Mouse (Mus musculus) heart, postnatal 0 days (tissue): ENCODE measurements around the gene Ggcx. TPM values are rescaled to one million over a fixed set of nuclear protein-coding genes. Genes with fewer than 3 reads are reported as not detected.

Experiments used
- ATAC-seq: fragments of 200-750 bp; cut with Nextera tagmentation; 2 replicates; pipeline ENCODE4 v1.8.0; 2017; ENCODE audit warnings: low read depth, moderate number of reproducible peaks, moderate library complexity; ENCODE audit not compliant: insufficient read depth
- DNase-seq: peaks from one replicate; pipeline ENCODE4 v3.0.0-alpha.2; 2016; ENCODE audit warnings: low spot score
- H3K27ac ChIP-seq: fragments of 300-500 bp; sonication (generic); 2 replicates; pipeline ENCODE4 v1.5.1; 2014; ENCODE audit warnings: low read depth, mild to moderate bottlenecking
- H3K27me3 ChIP-seq: fragments of 300-500 bp; sonication (generic); 2 replicates; pipeline ENCODE4 v1.6.1; 2014; ENCODE audit warnings: low read length, mixed read lengths; ENCODE audit not compliant: control insufficient read depth, insufficient read depth
- H3K36me3 ChIP-seq: fragments of 300-500 bp; sonication (generic); replicated peaks from 2 replicates; pipeline ENCODE4 v1.6.1; 2014; ENCODE audit warnings: low read length, mixed read lengths; ENCODE audit not compliant: control insufficient read depth, insufficient read depth
- H3K4me1 ChIP-seq: fragments of 300-500 bp; sonication (generic); 2 replicates; pipeline ENCODE4 v1.6.1; 2014; ENCODE audit warnings: antibody characterized with exemption; ENCODE audit not compliant: control insufficient read depth, insufficient read depth
- H3K4me2 ChIP-seq: fragments of 300-500 bp; sonication (generic); 2 replicates; pipeline ENCODE4 v1.6.1; 2014; ENCODE audit warnings: low read depth, mild to moderate bottlenecking, low read length, moderate library complexity
- H3K4me3 ChIP-seq: fragments of 300-500 bp; sonication (generic); 2 replicates; pipeline ENCODE4 v1.5.1; 2014; ENCODE audit warnings: low read depth, low read length
- H3K9ac ChIP-seq: fragments of 300-500 bp; sonication (generic); replicated peaks from 2 replicates; pipeline ENCODE4 v1.6.1; 2014; ENCODE audit warnings: low read depth, low read length, mixed read lengths
- H3K9me3 ChIP-seq: fragments of 300-500 bp; sonication (generic); replicated peaks from 2 replicates; pipeline ENCODE4 v1.6.1; 2016; ENCODE audit warnings: low read length; ENCODE audit not compliant: control insufficient read depth
- CTCF ChIP-seq: IDR thresholded peaks from 2 replicates; pipeline ENCODE4 v1.5.1; 2016; ENCODE audit warnings: antibody characterized with exemption, control low read depth, low read depth
- EP300 ChIP-seq: IDR thresholded peaks from 2 replicates; pipeline ENCODE4 v1.6.1; 2016; ENCODE audit warnings: antibody characterized with exemption, low read depth
- WGBS: fragments of 180-500 bp; shearing (Covaris S2); extraction: QIAGEN DNeasy Blood & Tissue Kit; methylation state at CpG from one replicate; pipeline ENCODE4 v1.1.7; 2014; 5-methylcytosine and 5-hydroxymethylcytosine counted together
- polyA plus RNA-seq: library from polyadenylated mRNA; unstranded; fragments of >200 nt; fragmentation: Nextera tagmentation; extraction: Ambion mirVana; gene quantifications from 2 replicates; pipeline ENCODE4 v1.2.1, GENCODE M21; 2015
- total RNA-seq: library from RNA; depleted of rRNA; stranded (reverse); fragments of >200 nt; gene quantifications from 2 replicates; pipeline ENCODE4 v1.2.3, GENCODE M21; 2014; ENCODE audit warnings: low replicate concordance; rRNA removed

Ggcx gene
- total and polyA plus RNA-seq, 2 experiments from 2014 or later = 13.2 to 16.8 TPM

GRCm38 (mm10) chr6:72479645-72480421 lies 65.7 kb downstream of the Ggcx start:
- Histone ChIP-seq H3K4me3 (no peak overlapping the region), H3K4me2 (no peak overlapping the region), H3K9me3 (no peaks in the 10 kb centered on the region), H3K27me3 (no peaks in the 10 kb centered on the region), H3K9ac (no peak overlapping the region), H3K4me1 (0 out of 2 replicates have a peak, but pooled peaks cover 7% of the 10 kb centered on the region), H3K27ac (no peak overlapping the region), H3K36me3 (no peaks in the 10 kb centered on the region)
- WGBS = 72% methylated on average over 12 of the region's 12 CpGs
- ATAC-seq (no peak), DNase-seq (no peak)
- no peak for TF ChIP-seq CTCF
- TF ChIP-seq EP300 = no peak

GRCm38 (mm10) chr6:72480422-72480702 lies 66.3 kb downstream of the Ggcx start:
- no peak overlapping the region for H3K4me2 ChIP-seq
- no peak overlapping the region for H3K27ac ChIP-seq
- no peaks in the 10 kb centered on the region for H3K27me3 ChIP-seq
- no peaks in the 10 kb centered on the region for H3K36me3 ChIP-seq
- DNase-seq (no peak), ATAC-seq (no peak)
- WGBS = 31% methylated on average over 2 of the region's 2 CpGs
- TF ChIP-seq EP300 (no peak), CTCF (no peak)
- 0 out of 2 replicates have a peak, but pooled peaks cover 3% of the 10 kb centered on the region for H3K4me1 ChIP-seq
- H3K4me3 ChIP-seq = no peak overlapping the region
- H3K9ac ChIP-seq = no peak overlapping the region
- H3K9me3 ChIP-seq = no peaks in the 10 kb centered on the region

Other genes starting within 250 kb of the Ggcx start
- 4.5 and 14.7 TPM in 2 replicates for gene Atoh8, start 178.7 kb upstream of the Ggcx start, total RNA-seq
- 7.1 and 8.6 TPM in 2 replicates for gene Atoh8, start 178.7 kb upstream of the Ggcx start, polyA plus RNA-seq
- gene Sftpb, start 109.7 kb upstream of the Ggcx start, total RNA-seq = 0.84 and 1.7 TPM in 2 replicates
- 0.33 and 0.55 TPM in 2 replicates for gene Sftpb, start 109.7 kb upstream of the Ggcx start, polyA plus RNA-seq
- 50.9 and 59.9 TPM in 2 replicates for gene Usp39, start 69.1 kb upstream of the Ggcx start, total RNA-seq
- gene Usp39, start 69.1 kb upstream of the Ggcx start, polyA plus RNA-seq = 15.8 and 16.9 TPM in 2 replicates
- 7.3 and 12.0 TPM in 2 replicates for gene 0610030E20Rik, start 67.0 kb upstream of the Ggcx start, total RNA-seq
- gene 0610030E20Rik, start 67.0 kb upstream of the Ggcx start, polyA plus RNA-seq = 11.9 and 12.9 TPM in 2 replicates
- 18.2 and 23.2 TPM in 2 replicates for gene Tmem150a, start 58.9 kb upstream of the Ggcx start, total RNA-seq
- gene Tmem150a, start 58.9 kb upstream of the Ggcx start, polyA plus RNA-seq = 8.0 and 9.7 TPM in 2 replicates
- 53.5 and 65.0 TPM in 2 replicates for gene Rnf181, start 47.4 kb upstream of the Ggcx start, total RNA-seq
- 74.9 and 81.3 TPM in 2 replicates for gene Rnf181, start 47.4 kb upstream of the Ggcx start, polyA plus RNA-seq
- gene Vamp5, start 33.8 kb upstream of the Ggcx start, total RNA-seq = 19.5 and 39.8 TPM in 2 replicates
- gene Vamp5, start 33.8 kb upstream of the Ggcx start, polyA plus RNA-seq = 49.0 and 52.9 TPM in 2 replicates
- gene Vamp8, start 23.6 kb upstream of the Ggcx start, total RNA-seq = 69.8 and 109 TPM in 2 replicates
- 174 and 175 TPM in 2 replicates for gene Vamp8, start 23.6 kb upstream of the Ggcx start, polyA plus RNA-seq
- gene Mat2a, start 25.2 kb downstream of the Ggcx start, total RNA-seq = 111 and 123 TPM in 2 replicates
- gene Mat2a, start 25.2 kb downstream of the Ggcx start, polyA plus RNA-seq = 200 and 229 TPM in 2 replicates
- not detected in 2 replicates for gene Sh2d6, start 107.4 kb downstream of the Ggcx start, total RNA-seq
- not detected in 2 replicates for gene Sh2d6, start 107.4 kb downstream of the Ggcx start, polyA plus RNA-seq
- gene Capg, start 130.1 kb downstream of the Ggcx start, total RNA-seq = 25.1 and 53.6 TPM in 2 replicates
- gene Capg, start 130.1 kb downstream of the Ggcx start, polyA plus RNA-seq = 24.9 and 25.9 TPM in 2 replicates
- gene Elmod3, start 184.1 kb downstream of the Ggcx start, total RNA-seq = 21.9 and 30.9 TPM in 2 replicates
- gene Elmod3, start 184.1 kb downstream of the Ggcx start, polyA plus RNA-seq = 17.6 and 18.6 TPM in 2 replicates
- 21.8 and 41.8 TPM in 2 replicates for gene Retsat, start 184.2 kb downstream of the Ggcx start, total RNA-seq
- gene Retsat, start 184.2 kb downstream of the Ggcx start, polyA plus RNA-seq = 64.4 and 69.1 TPM in 2 replicates
- 16.4 and 22.5 TPM in 2 replicates for gene Tgoln1, start 202.7 kb downstream of the Ggcx start, total RNA-seq
- 19.4 and 21.3 TPM in 2 replicates for gene Tgoln1, start 202.7 kb downstream of the Ggcx start, polyA plus RNA-seq